Mouse (Mus musculus): ENCODE measurements around the gene Tmem106c. TPM values are rescaled to one million over a fixed set of nuclear protein-coding genes. Genes with fewer than 3 reads are reported as not detected.

The Tmem106c gene
- polyA plus RNA-seq, 1 experiment from 2014 or later, result 14.8 TPM

DNA sequence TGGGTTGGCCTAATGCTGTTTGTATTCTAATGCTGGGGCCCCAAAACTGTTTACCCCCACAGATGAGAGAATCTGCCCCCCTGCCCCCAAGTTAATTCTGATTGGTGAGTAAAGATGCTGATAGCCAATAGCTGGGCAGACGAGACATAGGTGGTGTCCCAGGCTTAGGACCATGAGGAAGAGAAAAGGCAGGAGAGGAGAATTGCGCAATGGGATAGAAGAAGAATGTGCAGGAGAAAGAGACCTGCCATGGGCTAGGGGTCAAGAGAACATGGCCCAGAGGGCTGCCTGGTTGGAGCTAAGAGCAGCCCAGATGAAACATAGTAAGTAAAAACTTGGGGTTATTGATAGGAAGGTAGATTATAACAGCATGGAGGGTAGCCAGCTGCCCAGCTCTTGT lies 23.9 kb upstream of the Tmem106c start:
- whole genome bisulfite sequencing (ENCODE audit: insufficient replicate concordance), result 60% methylated on average over 2 of the region's 2 CpGs

DNA sequence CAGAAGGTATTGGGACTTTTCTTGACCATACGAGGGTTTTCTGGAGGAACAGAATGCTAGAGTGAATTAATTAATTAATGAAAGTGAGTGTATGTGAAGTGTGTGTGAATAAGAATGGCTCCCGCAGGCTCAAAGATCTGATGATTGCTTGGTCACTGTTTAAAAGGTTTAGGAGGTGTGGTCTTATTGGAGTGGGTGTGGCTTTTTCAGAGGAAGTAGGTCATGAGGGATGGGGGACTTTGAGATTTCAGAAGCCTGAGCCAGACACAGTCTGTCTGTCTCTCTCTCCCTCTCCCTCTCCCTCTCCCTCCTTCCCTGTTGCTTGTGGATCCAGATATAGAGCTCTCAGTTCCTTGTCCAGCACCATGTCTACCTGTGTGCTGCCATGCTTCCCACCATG lies 22.7 kb upstream of the Tmem106c start:
- H3K27ac ChIP-seq, result no peak overlapping the region
- no peak overlapping the region for H3K4me3 ChIP-seq (replicated peaks)
- H3K36me3 ChIP-seq, result no peaks in the 10 kb centered on the region
- H3K9me3 ChIP-seq (replicated peaks), result no peaks in the 10 kb centered on the region
- no peak overlapping the region for H3K4me2 ChIP-seq
- no peak overlapping the region for H3K9ac ChIP-seq
- DNase-seq, result no peak
- H3K27me3 ChIP-seq, result no peaks in the 10 kb centered on the region
- WGBS (ENCODE audit: insufficient replicate concordance), result 69% methylated on average over 2 of the region's 2 CpGs
- ATAC-seq (ENCODE audit: low read depth), result no peak
- H3K4me1 ChIP-seq (replicated peaks), result no peaks in the 10 kb centered on the region

More for the DNA sequence above, 23.9 kb upstream of the Tmem106c start:
- H3K4me1 ChIP-seq (replicated peaks), result no peaks in the 10 kb centered on the region
- no peak overlapping the region for H3K4me2 ChIP-seq
- no peak overlapping the region for H3K9ac ChIP-seq
- DNase-seq, result no peak
- no peaks in the 10 kb centered on the region for H3K36me3 ChIP-seq
- no peak for ATAC-seq (ENCODE audit: low read depth)
- H3K27me3 ChIP-seq, result no peaks in the 10 kb centered on the region
- H3K27ac ChIP-seq, result no peak overlapping the region
- H3K9me3 ChIP-seq (replicated peaks), result no peaks in the 10 kb centered on the region
- no peak overlapping the region for H3K4me3 ChIP-seq (replicated peaks)

DNA sequence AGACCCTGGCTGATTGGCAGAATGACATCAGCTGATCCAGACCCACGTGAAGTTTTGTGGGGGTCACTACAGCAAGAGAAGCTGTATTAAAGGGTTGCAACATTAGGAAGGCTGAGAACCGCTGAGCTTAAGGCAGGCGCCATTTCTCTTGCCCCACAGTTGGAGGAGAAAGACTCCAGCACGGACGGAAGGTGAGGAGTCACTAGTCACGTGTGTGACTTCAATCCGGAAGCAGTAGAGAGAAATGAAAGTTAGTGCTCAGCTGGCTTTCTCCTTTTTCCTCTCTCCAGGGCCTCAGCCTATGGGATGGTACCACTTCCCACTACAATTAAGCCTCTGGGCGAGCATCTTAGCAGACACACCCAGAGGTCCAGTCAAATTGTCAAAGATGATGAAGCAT lies 21.5 kb upstream of the Tmem106c start:
- no peak for DNase-seq
- 65% methylated on average over 8 of the region's 8 CpGs for WGBS (ENCODE audit: insufficient replicate concordance)

DNA sequence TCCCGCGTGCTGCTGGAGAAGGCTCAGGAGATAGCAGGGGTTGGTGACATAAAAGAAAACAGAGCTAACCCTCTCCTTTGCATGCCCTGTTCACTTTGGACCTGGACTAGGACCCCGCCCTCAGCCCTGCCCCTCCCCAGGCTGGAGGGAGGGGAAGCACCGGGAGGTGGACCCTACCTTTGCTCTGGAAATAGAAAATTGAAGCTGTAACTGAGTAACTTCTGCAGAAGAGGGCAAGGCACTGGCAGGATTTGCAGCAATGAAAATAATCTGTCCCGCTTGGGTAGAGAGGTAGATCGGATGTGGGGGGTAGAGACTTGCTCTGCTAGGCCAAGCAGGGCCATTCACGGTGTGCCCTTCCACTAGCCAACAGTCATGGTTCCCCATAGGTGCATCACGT lies 20.6 kb upstream of the Tmem106c start:
- Histone ChIP-seq H3K4me1 (replicated peaks) (no peaks in the 10 kb centered on the region), H3K27ac (no peak overlapping the region), H3K4me3 (replicated peaks) (no peak overlapping the region), H3K27me3 (no peaks in the 10 kb centered on the region), H3K9ac (no peak overlapping the region), H3K9me3 (replicated peaks) (no peaks in the 10 kb centered on the region), H3K36me3 (no peaks in the 10 kb centered on the region), H3K4me2 (no peak overlapping the region)
- no peak for DNase-seq
- WGBS (ENCODE audit: insufficient replicate concordance), result 75% methylated on average over 8 of the region's 8 CpGs
- ATAC-seq (ENCODE audit: low read depth), result no peak

More for the DNA sequence above, 21.5 kb upstream of the Tmem106c start:
- no peak overlapping the region for H3K4me2 ChIP-seq
- no peak for ATAC-seq (ENCODE audit: low read depth)
- H3K36me3 ChIP-seq, result no peaks in the 10 kb centered on the region
- no peaks in the 10 kb centered on the region for H3K4me1 ChIP-seq (replicated peaks)
- no peak overlapping the region for H3K9ac ChIP-seq
- H3K27ac ChIP-seq, result no peak overlapping the region
- no peaks in the 10 kb centered on the region for H3K9me3 ChIP-seq (replicated peaks)
- H3K27me3 ChIP-seq, result no peaks in the 10 kb centered on the region
- no peak overlapping the region for H3K4me3 ChIP-seq (replicated peaks)

DNA sequence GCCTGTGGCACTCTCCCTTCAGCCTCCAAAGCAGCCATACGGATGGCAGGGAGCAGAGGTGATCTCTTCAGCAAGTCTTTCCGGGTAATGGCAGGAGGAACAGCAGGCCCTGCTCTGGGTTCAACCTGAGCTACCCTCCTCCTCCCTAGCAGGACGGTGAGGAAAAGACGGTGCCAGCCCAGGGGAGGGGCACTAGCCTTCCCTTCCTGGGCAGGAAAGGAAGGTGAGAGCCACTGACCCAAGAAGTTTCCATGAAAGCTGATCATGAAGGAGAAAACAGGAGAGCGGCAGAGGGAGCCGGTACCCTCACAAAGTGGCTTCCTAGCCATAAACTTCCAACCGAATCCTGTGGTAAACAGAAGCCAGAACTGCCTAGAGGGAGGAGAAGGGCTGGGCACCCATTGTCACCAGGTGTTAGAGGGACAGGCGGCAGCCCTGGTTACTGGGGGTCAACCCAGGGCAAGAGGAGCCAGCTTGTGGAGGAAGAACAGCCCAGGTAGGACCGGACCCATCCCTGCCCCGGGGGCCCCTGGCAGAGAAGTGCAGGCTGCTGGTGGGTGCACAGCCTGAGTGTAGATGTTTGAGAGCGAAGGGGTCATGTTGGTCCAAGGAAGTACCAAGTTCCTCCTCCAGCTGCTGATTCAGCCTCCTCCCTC lies 19.0 kb upstream of the Tmem106c start:
- H3K27me3 ChIP-seq, result 0 out of 2 replicates have a peak, but pooled peaks cover 4% of the 10 kb centered on the region
- no peak overlapping the region for H3K9ac ChIP-seq
- no peak overlapping the region for H3K4me3 ChIP-seq (replicated peaks)
- H3K36me3 ChIP-seq, result no peaks in the 10 kb centered on the region
- WGBS (ENCODE audit: insufficient replicate concordance), result 57% methylated on average over 11 of the region's 11 CpGs
- H3K9me3 ChIP-seq (replicated peaks), result no peaks in the 10 kb centered on the region
- DNase-seq (no peak), ATAC-seq (ENCODE audit: low read depth) (no peak)
- no peaks in the 10 kb centered on the region for H3K4me1 ChIP-seq (replicated peaks)
- no peak overlapping the region for H3K27ac ChIP-seq
- no peak overlapping the region for H3K4me2 ChIP-seq

DNA sequence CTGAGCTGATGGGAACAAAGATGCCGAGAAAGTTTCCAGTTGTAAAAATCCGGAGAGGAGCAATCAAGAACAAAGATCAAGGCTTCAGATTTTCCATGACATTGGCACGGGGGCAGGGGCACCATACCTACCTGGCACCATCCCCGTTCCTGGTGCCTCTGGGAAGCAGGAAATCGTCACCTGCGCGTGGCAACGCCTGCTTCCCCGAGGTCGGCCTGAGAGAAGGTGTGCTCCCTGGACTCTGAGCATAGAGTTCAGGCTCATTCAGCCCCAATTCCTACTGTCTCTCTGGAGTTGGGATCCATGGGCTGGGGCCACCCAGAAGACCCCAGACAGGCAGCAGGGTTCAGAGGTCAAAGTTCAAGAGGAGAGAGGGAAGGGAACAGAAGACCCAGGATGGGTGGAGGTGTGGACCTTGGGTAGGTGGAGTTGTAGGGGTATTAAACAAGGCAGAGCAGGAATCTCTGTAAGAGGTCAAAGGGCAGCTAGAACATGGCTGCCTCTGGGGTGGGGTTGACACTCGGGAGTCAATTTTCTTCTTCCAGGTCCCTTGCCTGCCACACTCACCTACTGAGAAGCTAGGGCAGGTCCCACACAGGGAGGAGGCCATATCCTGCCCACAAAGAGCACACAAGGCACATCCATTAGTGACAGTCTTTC lies 18.2 kb upstream of the Tmem106c start:
- Histone ChIP-seq H3K36me3 (no peaks in the 10 kb centered on the region), H3K9ac (no peak overlapping the region), H3K4me3 (replicated peaks) (no peak overlapping the region), H3K9me3 (replicated peaks) (no peaks in the 10 kb centered on the region), H3K4me1 (replicated peaks) (no peaks in the 10 kb centered on the region), H3K4me2 (no peak overlapping the region), H3K27me3 (0 out of 2 replicates have a peak, but pooled peaks cover 4% of the 10 kb centered on the region), H3K27ac (no peak overlapping the region)
- no peak for ATAC-seq (ENCODE audit: low read depth)
- DNase-seq, result no peak
- WGBS (ENCODE audit: insufficient replicate concordance), result 56% methylated on average over 11 of the region's 11 CpGs

DNA sequence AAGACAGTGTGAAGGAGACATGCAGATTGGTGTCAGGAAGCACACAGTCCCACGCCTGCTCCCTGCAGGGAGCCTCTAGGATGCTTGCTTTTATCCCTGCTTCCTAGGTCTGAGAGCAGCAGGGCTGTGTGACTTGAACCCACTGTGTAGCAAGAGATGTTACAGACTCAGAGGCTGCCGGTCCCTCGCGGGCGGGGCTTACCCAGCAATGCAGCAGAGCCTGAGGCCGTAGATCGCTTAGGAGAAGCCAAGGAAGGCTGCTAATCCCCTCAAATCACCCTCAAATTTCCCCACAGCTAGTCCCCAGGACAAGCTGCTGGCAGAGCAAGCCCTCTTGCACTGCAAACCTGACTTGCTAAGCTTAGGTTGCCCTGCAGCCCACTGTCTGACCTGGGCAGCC lies 15.3 kb upstream of the Tmem106c start:
- no peak for DNase-seq
- WGBS (ENCODE audit: insufficient replicate concordance), result 70% methylated on average over 7 of the region's 7 CpGs

DNA sequence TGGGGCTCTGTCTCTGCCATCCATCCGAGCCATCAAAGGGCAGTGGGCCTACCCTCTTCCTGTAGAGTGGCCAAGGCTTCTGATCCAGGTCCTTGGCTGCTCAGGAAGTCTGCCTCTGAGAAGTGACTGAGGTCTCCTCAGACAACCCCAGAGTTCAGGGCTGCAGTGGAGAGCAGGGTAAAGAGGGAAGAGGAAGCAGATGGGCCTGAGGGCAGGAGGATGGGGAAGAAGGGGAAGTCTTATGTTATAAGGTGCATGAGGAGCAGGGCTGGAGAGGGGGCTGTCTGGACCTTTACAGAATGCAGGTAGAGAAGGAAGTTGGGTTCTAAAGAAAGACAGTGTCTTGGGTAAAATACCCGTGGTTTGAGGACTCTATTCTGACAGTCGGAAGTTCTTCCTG lies 14.3 kb upstream of the Tmem106c start:
- Histone ChIP-seq H3K4me3 (replicated peaks) (no peak overlapping the region), H3K27ac (no peak overlapping the region), H3K27me3 (0 out of 2 replicates have a peak, but pooled peaks cover 5% of the 10 kb centered on the region), H3K9me3 (replicated peaks) (no peaks in the 10 kb centered on the region), H3K4me2 (no peak overlapping the region), H3K9ac (no peak overlapping the region), H3K4me1 (replicated peaks) (no peaks in the 10 kb centered on the region), H3K36me3 (no peaks in the 10 kb centered on the region)
- no peak for DNase-seq
- ATAC-seq (ENCODE audit: low read depth), result no peak
- WGBS (ENCODE audit: insufficient replicate concordance), result 21% methylated on average over 3 of the region's 3 CpGs

More for the DNA sequence above, 15.3 kb upstream of the Tmem106c start:
- Histone ChIP-seq H3K27me3 (0 out of 2 replicates have a peak, but pooled peaks cover 4% of the 10 kb centered on the region), H3K9ac (no peak overlapping the region), H3K27ac (no peak overlapping the region), H3K9me3 (replicated peaks) (no peaks in the 10 kb centered on the region), H3K4me2 (no peak overlapping the region), H3K4me1 (replicated peaks) (no peaks in the 10 kb centered on the region), H3K36me3 (no peaks in the 10 kb centered on the region), H3K4me3 (replicated peaks) (no peak overlapping the region)
- ATAC-seq (ENCODE audit: low read depth), result no peak

DNA sequence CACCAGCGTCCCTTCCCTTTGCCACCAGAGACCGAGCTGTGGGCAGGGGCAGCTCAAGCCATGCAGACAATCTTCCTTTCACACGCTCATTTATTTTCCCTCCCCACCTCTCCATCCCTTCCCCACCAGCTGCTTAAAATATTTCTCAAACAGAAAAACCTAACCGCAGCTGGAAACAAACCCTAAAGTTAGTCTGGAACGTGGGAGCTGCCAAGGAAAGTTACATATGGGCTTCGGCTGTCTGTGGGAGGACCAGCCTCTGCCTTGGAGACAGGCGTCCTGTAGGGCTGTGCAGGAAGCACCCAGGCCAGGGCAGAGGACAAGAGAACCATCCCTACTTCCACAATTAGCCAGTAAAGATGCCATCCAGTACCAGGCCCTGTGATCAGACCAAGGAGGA lies 13.8 kb upstream of the Tmem106c start:
- no peak for DNase-seq
- Histone ChIP-seq H3K9ac (no peak overlapping the region), H3K27me3 (0 out of 2 replicates have a peak, but pooled peaks cover 6% of the 10 kb centered on the region), H3K27ac (no peak overlapping the region), H3K4me1 (replicated peaks) (no peaks in the 10 kb centered on the region), H3K36me3 (no peaks in the 10 kb centered on the region), H3K9me3 (replicated peaks) (no peaks in the 10 kb centered on the region), H3K4me2 (no peak overlapping the region), H3K4me3 (replicated peaks) (no peak overlapping the region)
- WGBS (ENCODE audit: insufficient replicate concordance), result 50% methylated on average over 7 of the region's 7 CpGs
- no peak for ATAC-seq (ENCODE audit: low read depth)

DNA sequence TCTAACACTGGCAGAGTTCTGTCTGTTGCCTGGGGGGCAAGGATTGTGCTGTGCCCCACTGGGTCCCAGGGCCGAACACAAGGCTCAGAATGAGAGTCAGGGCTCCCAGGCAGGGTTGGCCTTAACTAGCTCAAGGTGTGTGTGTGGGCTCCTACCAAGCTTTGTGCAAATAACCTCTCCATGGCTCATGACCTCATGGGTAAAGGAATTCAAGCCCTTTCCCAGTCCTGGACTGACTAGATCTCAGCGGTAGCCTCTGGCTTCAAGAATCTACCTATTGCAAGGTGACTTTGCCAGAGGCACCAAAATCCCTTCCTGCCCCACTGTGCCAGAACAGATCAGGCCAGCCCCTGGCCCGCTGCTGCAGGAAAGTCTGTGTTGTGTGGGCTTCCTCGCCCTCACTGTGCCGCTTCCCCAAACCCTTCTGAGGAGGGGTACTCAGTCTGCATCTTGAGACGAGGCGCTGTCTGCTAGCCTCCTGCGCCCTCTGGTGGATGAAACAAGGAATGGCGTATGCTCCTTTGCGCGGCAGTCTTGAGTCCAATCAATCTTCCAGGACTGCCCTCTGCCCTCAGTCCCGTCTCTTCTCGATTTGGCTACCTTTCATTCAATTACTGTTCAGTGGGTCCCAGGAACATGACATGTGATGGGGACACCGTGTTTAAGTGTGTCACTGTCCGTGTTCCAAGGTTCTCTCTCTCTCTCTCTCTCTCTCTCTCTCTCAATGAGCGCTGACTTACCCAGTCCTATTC lies 11.7 kb upstream of the Tmem106c start:
- H3K27me3 ChIP-seq, result 0 out of 2 replicates have a peak, but pooled peaks cover 6% of the 10 kb centered on the region
- WGBS (ENCODE audit: insufficient replicate concordance), result 14% methylated on average over 16 of the region's 16 CpGs
- no peak overlapping the region for H3K9ac ChIP-seq
- H3K36me3 ChIP-seq, result no peaks in the 10 kb centered on the region
- no peaks in the 10 kb centered on the region for H3K4me1 ChIP-seq (replicated peaks)
- H3K4me3 ChIP-seq (replicated peaks), result no peak overlapping the region
- ATAC-seq (ENCODE audit: low read depth) (no peak), DNase-seq (peak; percentile 22)
- H3K4me2 ChIP-seq, result no peak overlapping the region
- H3K9me3 ChIP-seq (replicated peaks), result no peaks in the 10 kb centered on the region
- no peak overlapping the region for H3K27ac ChIP-seq

DNA sequence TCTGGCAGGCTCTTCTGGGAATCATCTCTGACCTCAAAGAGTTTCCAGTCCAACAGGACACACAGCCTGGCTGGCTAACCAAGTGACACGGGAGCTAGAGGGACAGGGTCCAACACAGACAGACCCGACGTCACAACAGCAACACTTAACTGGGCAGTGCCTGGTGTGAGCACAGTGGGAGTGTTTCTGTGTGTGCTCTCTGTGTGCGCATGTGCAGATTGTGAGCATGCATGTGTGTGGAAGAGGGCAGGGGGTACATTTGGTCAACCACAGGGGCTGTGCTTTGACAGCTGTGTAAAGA lies 11.2 kb upstream of the Tmem106c start:
- Histone ChIP-seq H3K36me3 (no peaks in the 10 kb centered on the region), H3K9ac (no peak overlapping the region), H3K4me2 (no peak overlapping the region), H3K27ac (no peak overlapping the region), H3K4me1 (replicated peaks) (no peaks in the 10 kb centered on the region), H3K9me3 (replicated peaks) (no peaks in the 10 kb centered on the region), H3K27me3 (0 out of 2 replicates have a peak, but pooled peaks cover 6% of the 10 kb centered on the region), H3K4me3 (replicated peaks) (no peak overlapping the region)
- DNase-seq (no peak), ATAC-seq (ENCODE audit: low read depth) (no peak)
- 58% methylated on average over 4 of the region's 4 CpGs for WGBS (ENCODE audit: insufficient replicate concordance)
